Mouse (Mus musculus): ENCODE measurements around the gene Gatm. TPM values are rescaled to one million over a fixed set of nuclear protein-coding genes. Genes with fewer than 3 reads are reported as not detected.

The Gatm gene
- polyA plus RNA-seq, 1 experiment: 13.5 TPM

- H3K4me1 ChIP-seq (replicated peaks; ENCODE audit: control insufficient read depth, insufficient read depth, low read length): no peaks in the 10 kb centered on the region
- 69% methylated on average over 3 of the region's 3 CpGs for WGBS
- no peak for DNase-seq
- no peak for TF ChIP-seq POLR2A (IDR thresholded peaks at IDR 0.05; ENCODE audit: control insufficient read depth, extremely low read depth, insufficient read depth, low read length, poor library complexity)
- TF ChIP-seq CTCF (IDR thresholded peaks at IDR 0.05; ENCODE audit: borderline replicate concordance, control insufficient read depth, extremely low read depth, insufficient read depth, low read length, poor library complexity): no peak
- H3K27me3 ChIP-seq (ENCODE audit: control insufficient read depth, insufficient read depth, low read length): no peaks in the 10 kb centered on the region
- H3K4me3 ChIP-seq (ENCODE audit: control insufficient read depth, insufficient read depth, low read length): no peak overlapping the region
- no peak overlapping the region for H3K27ac ChIP-seq (ENCODE audit: control insufficient read depth, insufficient read depth, low read length)
- no peaks in the 10 kb centered on the region for H3K36me3 ChIP-seq (ENCODE audit: control insufficient read depth, insufficient read depth, low read length)
Observed at GRCm38 (mm10) chr2:122581361-122582017, 29.6 kb downstream of the Gatm start.

GRCm38 (mm10) chr2:122580426-122580825 lies 30.7 kb downstream of the Gatm start:
- WGBS: 88% methylated on average over 10 of the region's 10 CpGs
- no peak for DNase-seq
- no peaks in the 10 kb centered on the region for H3K4me1 ChIP-seq (replicated peaks; ENCODE audit: control insufficient read depth, insufficient read depth, low read length)
- no peak overlapping the region for H3K27ac ChIP-seq (ENCODE audit: control insufficient read depth, insufficient read depth, low read length)
- H3K27me3 ChIP-seq (ENCODE audit: control insufficient read depth, insufficient read depth, low read length): no peaks in the 10 kb centered on the region
- H3K36me3 ChIP-seq (ENCODE audit: control insufficient read depth, insufficient read depth, low read length): no peaks in the 10 kb centered on the region
- H3K4me3 ChIP-seq (ENCODE audit: control insufficient read depth, insufficient read depth, low read length): no peak overlapping the region
- TF ChIP-seq CTCF (IDR thresholded peaks at IDR 0.05; ENCODE audit: borderline replicate concordance, control insufficient read depth, extremely low read depth, insufficient read depth, low read length, poor library complexity): no peak
- no peak for TF ChIP-seq POLR2A (IDR thresholded peaks at IDR 0.05; ENCODE audit: control insufficient read depth, extremely low read depth, insufficient read depth, low read length, poor library complexity)

- no peak overlapping the region for H3K4me3 ChIP-seq (ENCODE audit: control insufficient read depth, insufficient read depth, low read length)
- H3K27me3 ChIP-seq (ENCODE audit: control insufficient read depth, insufficient read depth, low read length): no peaks in the 10 kb centered on the region
- no peak overlapping the region for H3K27ac ChIP-seq (ENCODE audit: control insufficient read depth, insufficient read depth, low read length)
- no peak for DNase-seq
- no peaks in the 10 kb centered on the region for H3K4me1 ChIP-seq (replicated peaks; ENCODE audit: control insufficient read depth, insufficient read depth, low read length)
- TF ChIP-seq CTCF (IDR thresholded peaks at IDR 0.05; ENCODE audit: borderline replicate concordance, control insufficient read depth, extremely low read depth, insufficient read depth, low read length, poor library complexity) (no peak), POLR2A (IDR thresholded peaks at IDR 0.05; ENCODE audit: control insufficient read depth, extremely low read depth, insufficient read depth, low read length, poor library complexity) (no peak)
- no peaks in the 10 kb centered on the region for H3K36me3 ChIP-seq (ENCODE audit: control insufficient read depth, insufficient read depth, low read length)
- 83% methylated on average over 1 of the region's 1 CpGs for WGBS
Observed at GRCm38 (mm10) chr2:122577316-122577715, 33.8 kb downstream of the Gatm start.

- no peaks in the 10 kb centered on the region for H3K27me3 ChIP-seq (ENCODE audit: control insufficient read depth, insufficient read depth, low read length)
- DNase-seq: no peak
- no peaks in the 10 kb centered on the region for H3K36me3 ChIP-seq (ENCODE audit: control insufficient read depth, insufficient read depth, low read length)
- no peak overlapping the region for H3K4me3 ChIP-seq (ENCODE audit: control insufficient read depth, insufficient read depth, low read length)
- TF ChIP-seq POLR2A (IDR thresholded peaks at IDR 0.05; ENCODE audit: control insufficient read depth, extremely low read depth, insufficient read depth, low read length, poor library complexity) (no peak), CTCF (IDR thresholded peaks at IDR 0.05; ENCODE audit: borderline replicate concordance, control insufficient read depth, extremely low read depth, insufficient read depth, low read length, poor library complexity) (no peak)
- H3K4me1 ChIP-seq (replicated peaks; ENCODE audit: control insufficient read depth, insufficient read depth, low read length): no peaks in the 10 kb centered on the region
- H3K27ac ChIP-seq (ENCODE audit: control insufficient read depth, insufficient read depth, low read length): no peak overlapping the region
- WGBS: 72% methylated on average over 5 of the region's 5 CpGs
Observed at GRCm38 (mm10) chr2:122576295-122576694, 34.8 kb downstream of the Gatm start.

- Histone ChIP-seq H3K27me3 (ENCODE audit: control insufficient read depth, insufficient read depth, low read length) (no peaks in the 10 kb centered on the region), H3K4me1 (replicated peaks; ENCODE audit: control insufficient read depth, insufficient read depth, low read length) (no peaks in the 10 kb centered on the region), H3K4me3 (ENCODE audit: control insufficient read depth, insufficient read depth, low read length) (no peak overlapping the region), H3K27ac (ENCODE audit: control insufficient read depth, insufficient read depth, low read length) (no peak overlapping the region), H3K36me3 (ENCODE audit: control insufficient read depth, insufficient read depth, low read length) (no peaks in the 10 kb centered on the region)
- no peak for DNase-seq
- WGBS: 82% methylated on average over 11 of the region's 11 CpGs
- no peak for TF ChIP-seq POLR2A (IDR thresholded peaks at IDR 0.05; ENCODE audit: control insufficient read depth, extremely low read depth, insufficient read depth, low read length, poor library complexity)
- no peak for TF ChIP-seq CTCF (IDR thresholded peaks at IDR 0.05; ENCODE audit: borderline replicate concordance, control insufficient read depth, extremely low read depth, insufficient read depth, low read length, poor library complexity)
Observed at GRCm38 (mm10) chr2:122575470-122575869, 35.6 kb downstream of the Gatm start.

GRCm38 (mm10) chr2:122572438-122572837 lies 38.7 kb downstream of the Gatm start:
- H3K36me3 ChIP-seq (ENCODE audit: control insufficient read depth, insufficient read depth, low read length): no peaks in the 10 kb centered on the region
- DNase-seq: no peak
- H3K4me1 ChIP-seq (replicated peaks; ENCODE audit: control insufficient read depth, insufficient read depth, low read length): no peaks in the 10 kb centered on the region
- WGBS: 88% methylated on average over 1 of the region's 1 CpGs
- no peak overlapping the region for H3K4me3 ChIP-seq (ENCODE audit: control insufficient read depth, insufficient read depth, low read length)
- no peak for TF ChIP-seq POLR2A (IDR thresholded peaks at IDR 0.05; ENCODE audit: control insufficient read depth, extremely low read depth, insufficient read depth, low read length, poor library complexity)
- no peak for TF ChIP-seq CTCF (IDR thresholded peaks at IDR 0.05; ENCODE audit: borderline replicate concordance, control insufficient read depth, extremely low read depth, insufficient read depth, low read length, poor library complexity)
- H3K27ac ChIP-seq (ENCODE audit: control insufficient read depth, insufficient read depth, low read length): no peak overlapping the region
- H3K27me3 ChIP-seq (ENCODE audit: control insufficient read depth, insufficient read depth, low read length): no peaks in the 10 kb centered on the region

- Histone ChIP-seq H3K4me3 (ENCODE audit: control insufficient read depth, insufficient read depth, low read length) (no peak overlapping the region), H3K4me1 (replicated peaks; ENCODE audit: control insufficient read depth, insufficient read depth, low read length) (no peaks in the 10 kb centered on the region), H3K27ac (ENCODE audit: control insufficient read depth, insufficient read depth, low read length) (no peak overlapping the region), H3K27me3 (ENCODE audit: control insufficient read depth, insufficient read depth, low read length) (no peaks in the 10 kb centered on the region), H3K36me3 (ENCODE audit: control insufficient read depth, insufficient read depth, low read length) (no peaks in the 10 kb centered on the region)
- WGBS: 89% methylated on average over 4 of the region's 4 CpGs
- DNase-seq: no peak
- TF ChIP-seq CTCF (IDR thresholded peaks at IDR 0.05; ENCODE audit: borderline replicate concordance, control insufficient read depth, extremely low read depth, insufficient read depth, low read length, poor library complexity) (no peak), POLR2A (IDR thresholded peaks at IDR 0.05; ENCODE audit: control insufficient read depth, extremely low read depth, insufficient read depth, low read length, poor library complexity) (no peak)
Observed at GRCm38 (mm10) chr2:122571326-122571725, 39.8 kb downstream of the Gatm start.

Data from thymus, adult 2 months (tissue).